Mouse (Mus musculus) erythroblast, embryonic 14.5 days (primary cell): Measurements from ENCODE around the gene P4ha3. TPM values are rescaled to one million over a fixed set of nuclear protein-coding genes. Genes with fewer than 3 reads are reported as not detected.

Source experiments
- H3K27me3 ChIP-seq: 2 replicates; pipeline ENCODE4 v1.6.1; 2012; ENCODE audit warnings: inconsistent platforms; ENCODE audit not compliant: control insufficient read depth
- H3K36me3 ChIP-seq: 2 replicates; pipeline ENCODE4 v1.6.1; 2012; ENCODE audit warnings: mild to moderate bottlenecking, inconsistent platforms; ENCODE audit not compliant: control insufficient read depth
- H3K4me1 ChIP-seq: 2 replicates; pipeline ENCODE4 v1.6.1; 2012; ENCODE audit warnings: inconsistent platforms; ENCODE audit not compliant: control insufficient read depth
- H3K4me3 ChIP-seq: replicated peaks from 2 replicates; pipeline ENCODE3; 2012; ENCODE audit warnings: moderate library complexity, mild to moderate bottlenecking, inconsistent platforms
- H3K9me3 ChIP-seq: 2 replicates; pipeline ENCODE4 v1.6.1; 2012; ENCODE audit warnings: low read length, inconsistent platforms, mixed read lengths; ENCODE audit not compliant: control insufficient read depth
- GATA1 ChIP-seq: IDR thresholded peaks from 2 replicates; pipeline ENCODE4 v1.6.1; 2012; ENCODE audit warnings: low read length, inconsistent platforms, mixed read lengths
- TAL1 ChIP-seq: IDR thresholded peaks from 3 replicates; pipeline ENCODE4 v1.6.1; 2012; ENCODE audit warnings: low read length, inconsistent platforms, mixed read lengths
- polyA plus RNA-seq: library from polyadenylated mRNA; stranded (reverse); fragments of >175 nt; gene quantifications from 2 replicates; pipeline ENCODE4 v1.2.3, GENCODE M21; 2012

Gene P4ha3
- polyA plus RNA-seq, 1 experiment: not detected

- H3K27me3 ChIP-seq: no peaks in the 10 kb centered on the region
- no peaks in the 10 kb centered on the region for H3K9me3 ChIP-seq
- H3K4me1 ChIP-seq: no peaks in the 10 kb centered on the region
- H3K36me3 ChIP-seq: peaks cover 14% of the 10 kb centered on the region
- TF ChIP-seq TAL1: no peak
- TF ChIP-seq GATA1: no peak
- no peak overlapping the region for H3K4me3 ChIP-seq
These were observed 71.4 kb downstream of the P4ha3 start for GRCm38 (mm10) chr7:100356768-100357167.

GRCm38 (mm10) chr7:100357856-100358255, 72.5 kb downstream of the P4ha3 start:
- TF ChIP-seq GATA1: no peak
- no peak for TF ChIP-seq TAL1
- H3K27me3 ChIP-seq: no peaks in the 10 kb centered on the region
- H3K36me3 ChIP-seq: peaks cover 14% of the 10 kb centered on the region
- no peaks in the 10 kb centered on the region for H3K9me3 ChIP-seq
- H3K4me3 ChIP-seq: no peak overlapping the region
- H3K4me1 ChIP-seq: no peaks in the 10 kb centered on the region

DNA sequence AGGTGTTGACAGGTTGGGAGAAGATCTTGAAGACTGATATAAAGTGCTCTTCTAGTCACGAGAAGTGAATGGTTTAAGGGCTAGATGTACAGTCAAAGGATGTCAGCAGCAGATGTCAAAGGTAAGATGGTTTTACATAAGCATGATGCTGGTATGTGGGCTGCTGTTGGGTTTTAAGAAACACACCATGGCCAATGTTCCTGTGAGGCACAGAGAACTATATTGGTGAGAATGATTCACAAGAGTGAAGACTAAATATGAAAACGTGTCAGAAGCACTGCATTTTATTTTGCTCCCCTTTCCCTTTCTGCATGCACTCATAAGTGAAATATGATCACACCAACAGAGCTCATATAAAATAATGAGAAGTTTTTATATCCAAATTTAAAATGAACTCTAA, 77.8 kb downstream of the P4ha3 start:
- Histone ChIP-seq H3K9me3 (no peaks in the 10 kb centered on the region), H3K4me1 (peaks cover 3% of the 10 kb centered on the region), H3K36me3 (peaks cover 14% of the 10 kb centered on the region), H3K27me3 (no peaks in the 10 kb centered on the region), H3K4me3 (no peak overlapping the region)
- TF ChIP-seq GATA1 (no peak), TAL1 (no peak)

- H3K36me3 ChIP-seq: peaks cover 18% of the 10 kb centered on the region
- no peak for TF ChIP-seq TAL1
- no peak for TF ChIP-seq GATA1
- H3K4me1 ChIP-seq: peaks cover 7% of the 10 kb centered on the region
- no peaks in the 10 kb centered on the region for H3K27me3 ChIP-seq
- no peak overlapping the region for H3K4me3 ChIP-seq
- no peaks in the 10 kb centered on the region for H3K9me3 ChIP-seq
These were observed 79.6 kb downstream of the P4ha3 start for GRCm38 (mm10) chr7:100364888-100365287.

Other genes with a start within 250 kb of the P4ha3 start
- gene Pold3, start 164.0 kb upstream of the P4ha3 start, polyA plus RNA-seq: 1.2 and 2.9 TPM in 2 replicates
- 0.02 and 0.13 TPM in 2 replicates for gene Lipt2, start 126.2 kb upstream of the P4ha3 start, polyA plus RNA-seq
- not detected in 2 replicates for gene Kcne3, start 109.0 kb upstream of the P4ha3 start, polyA plus RNA-seq
- gene Pgm2l1, start 58.1 kb upstream of the P4ha3 start, polyA plus RNA-seq: 0.49 and 0.81 TPM in 2 replicates
- 3.1 and 5.1 TPM in 2 replicates for gene C2cd3, start 86.7 kb downstream of the P4ha3 start, polyA plus RNA-seq
- 3.1 and 3.4 TPM in 2 replicates for gene Ppme1, start 86.8 kb downstream of the P4ha3 start, polyA plus RNA-seq
- gene Ucp3, start 187.5 kb downstream of the P4ha3 start, polyA plus RNA-seq: 0.02 TPM in 1 of 2 replicates, not detected in the other
- 595 and 629 TPM in 2 replicates for gene Ucp2, start 207.8 kb downstream of the P4ha3 start, polyA plus RNA-seq
- not detected in 2 replicates for gene Dnajb13, start 229.4 kb downstream of the P4ha3 start, polyA plus RNA-seq